In the genomic region with DNA sequence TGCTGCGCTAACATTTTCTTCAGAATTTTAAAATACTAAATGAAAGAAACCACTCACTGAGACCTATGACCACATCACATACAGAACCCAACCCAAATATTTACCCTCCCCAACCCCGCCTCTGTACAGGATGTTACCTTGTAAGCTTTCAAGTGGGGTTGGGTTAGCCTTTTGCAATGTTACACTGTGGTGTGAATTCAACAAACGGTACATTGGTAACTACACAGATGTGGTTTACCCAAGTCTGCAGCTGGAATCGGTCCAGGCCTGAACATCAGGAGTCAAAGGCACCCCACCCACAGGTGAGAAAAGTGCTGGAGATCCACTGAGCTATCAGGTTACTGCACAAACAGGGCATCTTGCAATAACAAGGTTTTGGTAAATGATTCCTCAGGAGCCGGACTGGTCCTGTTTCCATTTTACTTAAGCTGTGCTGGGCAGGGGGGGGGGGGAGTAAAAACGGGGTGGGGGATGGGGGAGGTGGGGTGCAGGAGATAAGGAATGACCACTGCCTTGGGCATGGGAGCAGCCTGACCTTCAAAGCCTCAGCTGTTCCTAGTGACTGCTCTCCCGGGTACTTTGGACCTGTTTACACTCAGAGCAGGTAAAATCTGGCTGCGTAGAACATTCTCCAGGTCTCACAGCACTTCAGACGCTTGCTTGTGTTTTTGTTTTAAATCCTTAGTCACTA, we compare ENCODE assay signal across 12 mouse cellular contexts. TPM values are rescaled to one million over a fixed set of nuclear protein-coding genes. Genes with fewer than 3 reads are reported as not detected.
DNase-seq lines count a peak whose midpoint lies in the region; ATAC-seq and TF ChIP-seq lines count a peak whose summit lies in the region.
"Had no signal": no experiment of that assay in that cellular context is flagged by ENCODE, and none has a peak within 500 bp of the region (broad histone marks: within the 10 kb centered on the region; RNA-seq: fewer than 3 reads in every experiment).

No protein-coding gene starts in this region.

- DNase-seq in CD4-positive helper T cell, adult 2 months (ENCODE audit: low read depth, low spot score): peak; percentile 84
- DNase-seq in lung, postnatal 4 days: peak; percentile 64 to 74
- DNase-seq in adrenal gland, adult 18-20 months (ENCODE audit: low spot score in 2 of 2): no peak
- DNase-seq in hindbrain, postnatal 0 days (ENCODE audit: low spot score): no peak
- no peak for DNase-seq in gastrocnemius, postnatal 14 days
- no peak for DNase-seq in spleen, postnatal 4 days (ENCODE audit: low spot score in 2 of 2)

- peaks cover 16% of the 10 kb centered on the region; the same call in 1 of the 2 replicates for H3K4me1 ChIP-seq in limb, embryonic 15.5 days
- H3K4me1 ChIP-seq in hindbrain, postnatal 0 days (ENCODE audit: insufficient read depth, low read length): no peaks in the 10 kb centered on the region

- no peak for TF ChIP-seq CTCF in hindbrain, postnatal 0 days (IDR thresholded peaks at IDR 0.05; ENCODE audit: low read depth)

- no peak overlapping the region for H3K9ac ChIP-seq in limb, embryonic 15.5 days
- H3K9ac ChIP-seq in hindbrain, postnatal 0 days (replicated peaks; ENCODE audit: low read length): no peak overlapping the region
- H3K9ac ChIP-seq: hindbrain, embryonic 12.5 days had no signal

- 57% methylated on average over 9 of the region's 9 CpGs for WGBS in limb, embryonic 15.5 days
- WGBS in hindbrain, postnatal 0 days: 81% methylated on average over 9 of the region's 9 CpGs

- no peaks in the 10 kb centered on the region for H3K9me3 ChIP-seq in limb, embryonic 15.5 days
- no peaks in the 10 kb centered on the region for H3K9me3 ChIP-seq in hindbrain, postnatal 0 days (ENCODE audit: low read length)
- H3K9me3 ChIP-seq: hindbrain, embryonic 12.5 days had no signal

- 0 out of 2 replicates have a peak overlapping the region, but pooled peaks have one; percentile 52 for H3K27ac ChIP-seq in limb, embryonic 15.5 days
- H3K27ac ChIP-seq in hindbrain, postnatal 0 days: no peak overlapping the region
- H3K27ac ChIP-seq: hindbrain, embryonic 12.5 days had no signal

- H3K27me3 ChIP-seq in limb, embryonic 15.5 days: no peaks in the 10 kb centered on the region
- no peaks in the 10 kb centered on the region for H3K27me3 ChIP-seq in hindbrain, postnatal 0 days (ENCODE audit: insufficient read depth, low read length)
- H3K27me3 ChIP-seq: hindbrain, embryonic 12.5 days had no signal

- no peak overlapping the region for H3K4me3 ChIP-seq in limb, embryonic 15.5 days
- H3K4me3 ChIP-seq in hindbrain, postnatal 0 days (ENCODE audit: low read length): no peak overlapping the region
- H3K4me3 ChIP-seq: hindbrain, embryonic 12.5 days had no signal

- ATAC-seq in inflammation-experienced regulatory T-cells, adult 6 months: peak; percentile 56
- peak; percentile 61 for ATAC-seq in limb, embryonic 15.5 days (ENCODE audit: insufficient number of reproducible peaks, low FRiP score, low TSS enrichment, low read depth)
- no peak for ATAC-seq in hindbrain, postnatal 0 days

- no peak overlapping the region for H3K4me2 ChIP-seq in limb, embryonic 15.5 days
- H3K4me2 ChIP-seq in hindbrain, postnatal 0 days (ENCODE audit: low read depth, low read length): no peak overlapping the region
- H3K4me2 ChIP-seq: hindbrain, embryonic 12.5 days had no signal

- peaks cover 2% of the 10 kb centered on the region; the same call in 1 of the 2 replicates for H3K36me3 ChIP-seq in limb, embryonic 15.5 days
- H3K36me3 ChIP-seq in hindbrain, postnatal 0 days (ENCODE audit: insufficient read depth, low read length): peaks cover 4% of the 10 kb centered on the region; the same call in 1 of the 2 replicates

- intact Hi-C loops in gastrocnemius, postnatal 14 days (cut with DNase I; ENCODE audit: low total_unique reads): no loop called here

RNA-seq across cellular contexts. Expression of gene Atp6v0a4, which starts 3.6 kb away (rescaled TPM):
- not detected for polyA plus RNA-seq in inflammation-experienced regulatory T-cells, adult 6 months (2017; shearing (Covaris generic))
- 4.0 and 6.0 TPM in 2 replicates for polyA plus RNA-seq in limb, embryonic 15.5 days (2015; fragmentation: Nextera tagmentation; extraction: Ambion mirVana)
- total RNA-seq in adrenal gland, adult 18-20 months (2021): 1 to 10 TPM in 1 of 2 experiments, under 1 TPM in 1; 0.86 to 2.0 TPM
- total RNA-seq in hindbrain, postnatal 0 days (2014; rRNA removed): 0.42 TPM in 1 of 2 replicates, not detected in the other
- polyA plus RNA-seq in hindbrain, postnatal 0 days (2015; fragmentation: Nextera tagmentation; extraction: Ambion mirVana): 0.28 and 0.29 TPM in 2 replicates
- 1 to 10 TPM; 1.5 to 2.0 TPM for total RNA-seq in gastrocnemius, postnatal 14 days (2021)
- polyA plus RNA-seq: limb, embryonic 11.5 days; neural tube, embryonic 11.5 days had no signal

RNA-seq across cellular contexts. Expression of gene Tmem213, which starts 11.8 kb away (rescaled TPM):
- polyA plus RNA-seq in inflammation-experienced regulatory T-cells, adult 6 months (2017; shearing (Covaris generic)): not detected
- polyA plus RNA-seq in limb, embryonic 15.5 days (2015; fragmentation: Nextera tagmentation; extraction: Ambion mirVana): 1.5 and 3.1 TPM in 2 replicates
- total RNA-seq in adrenal gland, adult 18-20 months (2021): not detected
- not detected in 2 replicates for total RNA-seq in hindbrain, postnatal 0 days (2014; rRNA removed)
- polyA plus RNA-seq in hindbrain, postnatal 0 days (2015; fragmentation: Nextera tagmentation; extraction: Ambion mirVana): not detected in 2 replicates
- not detected for total RNA-seq in gastrocnemius, postnatal 14 days (2021)
- total RNA-seq: common myeloid progenitor, adult 5-6 weeks had no signal
- polyA plus RNA-seq: hindbrain, embryonic 12.5 days; limb, embryonic 11.5 days; neural tube, embryonic 11.5 days had no signal

Comparison
In these comparisons a context has a peak if more than half of its experiments do, and no peak if none do; other contexts are left out.
1. DNase-seq: peak in CD4-positive helper T cell, adult 2 months (single experiment) and lung, postnatal 4 days (2 of 2); none in adrenal gland, adult 18-20 months (0 of 2), hindbrain, postnatal 0 days (single experiment), gastrocnemius, postnatal 14 days (single experiment) and spleen, postnatal 4 days (0 of 2).